Mouse (Mus musculus): ENCODE results near the gene Gm28308.

DNA sequence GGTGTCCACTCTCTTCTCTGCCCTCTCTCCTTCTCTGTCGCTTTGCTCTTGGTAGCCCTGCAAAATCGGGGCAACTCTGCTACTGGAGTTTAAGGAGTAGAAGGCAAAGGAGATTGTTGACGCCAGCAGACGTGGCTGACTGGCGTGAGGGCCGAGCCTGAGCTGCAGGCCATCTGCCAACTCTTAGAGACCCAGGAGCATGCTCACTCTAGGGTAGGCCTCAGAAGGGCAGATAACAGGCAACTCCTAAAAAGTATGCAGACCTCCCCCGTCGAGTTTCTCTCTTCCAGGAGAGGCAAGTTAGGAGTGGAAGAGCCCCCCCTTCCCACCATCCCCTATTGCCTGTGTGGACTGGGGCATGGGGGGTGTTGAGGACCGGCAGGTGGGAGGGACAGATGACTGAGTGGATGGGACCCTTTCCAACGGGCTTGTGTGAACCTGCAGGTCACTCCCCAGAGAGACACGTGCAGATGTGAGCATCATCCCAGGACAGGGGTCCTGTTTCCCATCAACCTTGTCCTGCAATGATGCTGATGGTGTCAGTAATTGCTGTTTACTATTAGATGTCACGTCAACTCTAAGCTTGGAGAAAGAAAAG, 53.9 kb downstream of the Gm28308 start:
- TF ChIP-seq CTCF (IDR thresholded peaks at IDR 0.05) = no peak
- no peak for TF ChIP-seq EP300 (IDR thresholded peaks at IDR 0.05)

Measured in lung, postnatal 0 days (tissue).